Mouse (Mus musculus): ENCODE measurements at regions not wholly inside any gene's neighbourhood (a gene's known extent, or its start where the extent isn't known, plus 50 kb on each side); places are given as distances from the start of the nearest gene placed in this dataset.
A peak's percentile ranks its signal among the peaks of the same experiment; 100 is the strongest.
"Not testable (repeated sequence)": the region's sequence is repeated elsewhere in the genome, so short reads cannot be mapped to it uniquely, and the experiment has no call there.

- DNase-seq = no peak
These were observed 119.9 kb downstream of the Plod2 start for GRCm38 (mm10) chr9:92661938-92662337.

DNA sequence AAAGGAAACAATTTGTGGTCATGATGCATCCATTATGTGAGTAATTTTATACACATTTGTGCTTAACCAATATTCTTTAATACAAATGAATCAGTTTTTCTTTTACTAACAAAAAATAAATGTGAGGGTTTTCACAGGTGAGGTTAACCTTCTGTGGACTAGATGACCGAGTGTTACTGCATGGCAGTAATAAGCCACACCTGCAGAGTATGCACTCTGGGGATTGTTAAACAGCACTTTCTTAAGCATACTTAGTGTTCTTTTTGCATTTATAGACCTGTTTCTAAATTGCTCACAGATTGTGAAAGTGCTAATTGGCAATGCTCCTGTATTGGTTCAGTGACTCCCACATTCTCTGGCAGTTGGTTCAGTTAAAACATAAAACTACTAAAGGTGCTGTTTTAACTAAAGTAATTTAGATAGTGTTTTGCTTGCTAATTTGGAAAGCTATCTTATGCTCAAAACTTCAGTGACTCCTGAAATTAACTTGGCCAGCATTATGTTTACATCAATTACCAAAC is 125.4 kb downstream of the Plod2 start:
- no peak for DNase-seq

DNA sequence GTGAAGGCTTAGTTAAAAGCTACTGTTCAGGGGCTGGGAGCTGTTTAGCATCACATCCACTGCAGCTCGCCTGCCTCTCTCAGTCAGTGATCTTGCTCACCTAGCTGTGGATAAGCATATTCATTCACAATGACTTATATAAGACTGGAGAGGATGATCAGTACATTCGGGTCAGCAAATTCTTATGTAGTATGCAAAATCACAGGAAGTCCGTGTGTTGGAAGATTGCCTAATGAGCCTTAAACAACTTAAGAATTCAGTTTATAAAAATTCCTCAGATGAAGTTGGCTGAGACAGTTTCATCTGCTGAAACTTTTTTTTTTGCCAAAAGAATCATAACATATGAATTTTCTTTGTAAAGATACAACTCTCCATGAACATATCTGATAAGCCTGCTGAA is 129.9 kb downstream of the Plod2 start:
- no peak for DNase-seq

- no peak for DNase-seq
These were observed 152.5 kb downstream of the Plod2 start for GRCm38 (mm10) chr9:92694361-92695016.

GRCm38 (mm10) chr9:92697971-92698370 is 155.9 kb downstream of the Plod2 start:
- no peak for DNase-seq

- no peak for DNase-seq
These were observed 162.7 kb downstream of the Plod2 start for GRCm38 (mm10) chr9:92704752-92705151.

- no peak for DNase-seq
These were observed 165.0 kb downstream of the Plod2 start for GRCm38 (mm10) chr9:92707011-92707410.

DNA sequence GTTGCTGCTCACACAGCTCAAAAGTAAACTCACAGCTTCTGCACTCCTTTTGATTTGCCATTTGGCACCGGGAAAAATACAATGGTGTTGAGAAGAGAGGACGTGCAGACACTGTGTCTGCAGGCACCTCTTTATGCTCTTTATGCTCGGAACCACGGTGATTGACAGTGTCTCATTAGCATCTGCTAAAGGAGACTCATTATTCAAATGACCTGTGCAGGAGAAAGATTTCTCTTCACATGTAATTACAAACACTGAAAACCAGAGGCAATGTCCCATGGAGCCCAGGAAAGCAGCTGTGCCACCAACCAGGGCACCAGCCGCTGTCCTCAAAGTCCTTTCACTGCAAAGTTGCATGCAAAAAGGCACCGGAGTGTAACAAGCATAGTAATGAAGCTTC is 175.2 kb downstream of the Plod2 start:
- DNase-seq = no peak

GRCm38 (mm10) chr9:92718337-92718736 is 176.3 kb downstream of the Plod2 start:
- no peak for DNase-seq

GRCm38 (mm10) chr9:92719251-92719650 is 177.2 kb downstream of the Plod2 start:
- no peak for DNase-seq

DNA sequence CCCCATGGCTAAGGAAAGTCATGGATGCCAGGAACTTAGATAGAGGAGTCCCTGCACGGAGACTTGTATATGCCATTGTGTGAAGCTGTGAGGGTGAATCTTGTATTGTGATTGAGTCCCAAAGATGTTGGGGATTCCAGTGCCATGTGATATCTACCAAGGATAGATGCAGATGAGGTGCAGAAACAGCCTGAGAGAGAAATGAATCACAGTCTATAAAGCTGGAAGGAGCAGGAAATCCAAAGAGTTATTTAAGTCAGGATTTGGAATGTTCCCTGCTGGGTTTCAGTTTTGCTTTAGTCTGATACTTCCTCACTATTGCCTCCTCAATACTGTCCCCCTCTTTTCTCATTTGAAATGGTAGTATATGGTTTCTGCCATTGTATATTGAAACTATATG is 186.8 kb downstream of the Plod2 start:
- no peak for DNase-seq

- DNase-seq = no peak
These were observed 189.4 kb downstream of the Plod2 start for GRCm38 (mm10) chr9:92731396-92731795.

GRCm38 (mm10) chr9:92767532-92767931 is 225.5 kb downstream of the Plod2 start:
- DNase-seq = no peak

DNA sequence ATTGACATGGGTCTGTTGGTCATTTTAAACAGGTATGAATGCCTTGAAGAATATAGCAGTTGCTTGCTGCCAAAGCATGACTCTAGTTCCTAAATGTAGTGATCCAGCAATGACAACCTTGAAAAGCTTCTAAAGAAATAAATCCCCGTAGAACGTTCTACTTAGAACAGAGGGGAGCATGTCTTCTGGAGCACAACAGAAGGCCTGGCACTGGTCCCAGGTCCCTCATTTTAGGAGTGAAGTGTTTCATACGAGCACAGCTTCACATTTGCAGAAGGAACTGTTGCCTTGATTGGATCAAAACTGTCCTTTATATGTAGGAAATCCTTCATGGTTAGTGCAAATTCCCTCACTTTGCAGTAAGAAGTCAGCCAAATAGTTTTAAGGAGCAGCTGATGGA is 226.4 kb downstream of the Plod2 start:
- no peak for DNase-seq

DNA sequence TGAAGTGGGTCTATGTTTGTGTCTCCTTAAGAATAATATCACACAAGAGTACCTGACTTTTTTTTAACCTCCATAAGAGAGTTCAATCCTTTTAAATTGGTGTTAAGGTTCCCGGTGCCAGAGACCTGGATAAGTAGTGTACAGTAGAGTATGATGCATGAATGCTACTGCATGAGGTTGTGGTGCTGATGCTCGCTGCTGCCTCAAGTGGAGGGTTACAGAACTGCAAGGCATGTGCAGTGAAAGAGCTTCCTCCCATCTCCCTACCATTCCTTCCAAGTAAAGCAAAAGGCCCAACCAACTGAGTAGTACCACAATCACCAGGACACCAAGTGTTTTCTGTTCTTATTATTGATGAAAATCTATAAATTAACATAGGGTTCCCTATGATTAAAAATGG is 227.5 kb downstream of the Plod2 start:
- peak; percentile 4 for DNase-seq

GRCm38 (mm10) chr9:92771002-92771401 is 229.0 kb downstream of the Plod2 start:
- DNase-seq = no peak

- DNase-seq = no peak
These were observed 229.7 kb downstream of the Plod2 start for GRCm38 (mm10) chr9:92771716-92772115.

DNA sequence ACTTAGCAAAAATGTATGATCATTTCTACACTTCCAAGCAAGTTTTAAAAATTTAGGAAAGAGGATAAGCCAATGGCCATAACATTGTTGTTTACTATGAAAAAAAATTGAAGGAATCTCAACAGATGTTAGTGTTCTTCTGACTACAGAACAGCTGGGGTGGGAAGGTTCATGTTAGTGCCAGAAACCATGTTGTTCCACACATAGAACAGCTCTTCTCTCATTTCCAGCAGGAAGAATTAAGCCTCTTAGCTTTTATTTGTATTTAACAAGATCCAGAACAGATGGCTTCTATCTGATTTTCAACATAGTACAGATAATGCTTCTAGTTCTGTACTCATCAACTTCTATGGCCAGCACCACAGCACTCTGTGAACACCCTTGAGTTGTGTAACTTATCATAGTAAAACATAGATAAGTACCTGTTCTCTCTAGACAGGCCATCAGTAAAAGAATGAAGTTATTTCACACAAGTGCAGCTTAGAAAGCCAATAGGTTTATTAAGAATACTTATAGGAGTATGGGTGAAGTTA is 241.0 kb downstream of the Plod2 start:
- no peak for DNase-seq

DNA sequence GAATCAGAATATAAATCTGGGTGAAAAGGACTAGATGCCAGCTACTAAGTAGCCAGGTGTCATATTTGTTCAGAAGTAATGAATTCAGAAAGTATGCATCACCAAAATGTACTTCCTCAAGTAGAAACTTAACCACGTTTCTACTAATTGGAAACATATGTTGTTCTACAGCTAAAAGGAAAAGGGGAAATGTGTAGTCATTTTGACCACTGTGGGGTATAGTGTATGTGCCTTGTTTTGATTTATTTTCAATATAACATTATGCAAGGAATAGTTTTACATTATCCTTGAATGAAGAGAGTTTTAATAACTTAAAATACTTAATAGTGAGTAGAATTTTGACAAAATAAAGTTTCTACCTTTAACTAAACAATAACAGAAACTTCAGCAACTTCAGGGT is 257.7 kb downstream of the Plod2 start:
- no peak for DNase-seq

GRCm38 (mm10) chr9:92809469-92809868 is 267.4 kb downstream of the Plod2 start:
- DNase-seq = no peak

DNA sequence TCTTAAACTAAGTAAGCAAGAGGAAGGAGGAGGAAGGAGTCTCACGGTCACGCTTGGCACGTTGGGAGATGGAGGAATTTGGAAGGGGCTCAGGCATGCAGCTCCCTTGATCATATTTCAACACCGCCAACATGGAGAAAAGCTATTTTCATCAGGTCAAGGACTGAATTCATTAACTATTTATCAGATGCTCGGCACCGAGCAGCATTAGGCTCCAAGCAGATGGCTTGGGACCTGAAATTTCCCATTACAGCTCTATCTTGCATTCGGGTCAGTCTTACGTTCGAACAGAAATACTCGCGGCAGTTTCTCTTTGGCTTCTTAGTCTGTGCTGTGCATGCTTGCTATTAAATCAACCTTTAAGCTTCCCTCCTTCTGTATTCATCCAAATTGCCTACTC is 278.7 kb downstream of the Plod2 start:
- no peak for DNase-seq

DNA sequence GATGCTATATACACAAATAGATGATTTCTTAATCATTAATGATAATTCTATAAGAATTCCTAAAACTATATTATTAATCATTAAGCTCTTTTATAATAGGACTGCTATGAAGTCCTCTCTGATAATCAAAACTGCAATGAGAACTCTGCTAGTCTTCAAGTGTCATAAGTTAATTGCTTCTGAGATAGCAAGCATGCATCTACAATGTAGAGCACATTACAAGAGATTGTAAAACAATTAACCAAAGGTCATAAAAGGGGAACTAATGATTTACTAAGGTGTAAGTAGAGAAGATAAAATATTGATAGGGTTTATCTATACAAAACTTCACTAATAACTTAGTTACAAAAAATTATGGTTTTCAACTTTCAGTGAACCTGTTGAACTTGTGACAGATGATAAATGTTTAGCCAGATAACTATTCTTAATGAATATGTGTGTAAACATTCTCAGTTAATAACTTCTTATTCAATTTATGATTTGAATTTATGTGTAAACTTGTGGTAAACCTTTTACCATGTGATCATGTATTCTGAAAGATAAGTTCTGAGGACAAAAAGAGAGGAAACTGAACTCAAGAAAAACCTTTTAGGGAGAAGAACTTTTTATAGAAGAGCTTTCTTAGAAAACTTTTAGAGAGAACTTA is 284.8 kb downstream of the Plod2 start:
- DNase-seq = no peak

DNA sequence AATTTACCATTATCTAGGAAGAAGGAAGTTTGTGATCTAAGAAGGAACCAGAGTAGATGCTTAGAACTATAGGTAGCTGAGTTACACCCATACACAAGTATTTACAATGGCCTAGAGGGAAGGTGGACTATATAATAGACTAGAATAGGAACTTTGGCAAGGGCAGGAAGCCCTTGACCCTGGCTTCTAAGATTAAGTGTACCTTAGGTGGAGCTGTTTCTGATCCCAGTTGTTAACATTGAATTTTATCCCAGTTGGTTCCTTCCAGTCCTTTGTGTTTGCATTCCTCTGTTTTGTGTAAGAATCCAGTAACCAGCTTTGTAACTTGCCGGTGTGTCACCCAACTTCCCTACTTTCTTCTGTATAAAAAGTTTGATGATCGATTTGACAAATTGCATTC is 294.1 kb downstream of the Plod2 start:
- not testable (repeated sequence) for DNase-seq

- no peak for DNase-seq
These were observed 314.5 kb downstream of the Plod2 start for GRCm38 (mm10) chr9:92856410-92857083.
